Mouse (Mus musculus) liver, embryonic 13.5 days (tissue): Measurements from ENCODE around the gene Trp53tg5. TPM values are rescaled to one million over a fixed set of nuclear protein-coding genes. Genes with fewer than 3 reads are reported as not detected.

ENCODE experiments used
- ATAC-seq: fragments of 200-750 bp; cut with Nextera tagmentation; 2 replicates; pipeline ENCODE4 v1.8.0; 2017; ENCODE audit warnings: low read depth, mild to moderate bottlenecking, moderate number of reproducible peaks, moderate library complexity
- DNase-seq: peaks from one replicate; pipeline ENCODE4 v3.0.0; 2022
- H3K27ac ChIP-seq: fragments of 300-500 bp; sonication (generic); 2 replicates; pipeline ENCODE4 v1.5.1; 2015; ENCODE audit warnings: moderate library complexity, mild to moderate bottlenecking, inconsistent platforms
- H3K27me3 ChIP-seq: fragments of 300-500 bp; sonication (generic); 2 replicates; pipeline ENCODE4 v1.6.1; 2015; ENCODE audit warnings: mild to moderate bottlenecking, inconsistent platforms
- H3K36me3 ChIP-seq: fragments of 300-500 bp; sonication (generic); 2 replicates; pipeline ENCODE4 v1.6.1; 2015; ENCODE audit warnings: mild to moderate bottlenecking, inconsistent platforms
- H3K4me1 ChIP-seq: fragments of 300-500 bp; sonication (generic); replicated peaks from 2 replicates; pipeline ENCODE4 v1.6.1; 2015; ENCODE audit warnings: inconsistent platforms
- H3K4me2 ChIP-seq: fragments of 300-500 bp; sonication (generic); 2 replicates; pipeline ENCODE4 v1.6.1; 2015; ENCODE audit warnings: inconsistent platforms, mild to moderate bottlenecking, moderate library complexity
- H3K4me3 ChIP-seq: fragments of 300-500 bp; sonication (generic); replicated peaks from 2 replicates; pipeline ENCODE4 v1.5.1; 2015; ENCODE audit warnings: mild to moderate bottlenecking, inconsistent platforms
- H3K9ac ChIP-seq: fragments of 300-500 bp; sonication (generic); 2 replicates; pipeline ENCODE4 v1.6.1; 2015; ENCODE audit warnings: mild to moderate bottlenecking, inconsistent platforms
- H3K9me3 ChIP-seq: fragments of 300-500 bp; sonication (generic); replicated peaks from 2 replicates; pipeline ENCODE4 v1.6.1; 2016; ENCODE audit warnings: inconsistent platforms
- WGBS: fragments of 180-500 bp; shearing (Covaris S2); methylation state at CpG from one replicate; pipeline ENCODE4 v1.1.7; 2015; ENCODE audit not compliant: insufficient replicate concordance; 5-methylcytosine and 5-hydroxymethylcytosine counted together
- polyA plus RNA-seq: library from polyadenylated mRNA; unstranded; fragments of >200 nt; fragmentation: Nextera tagmentation; extraction: Ambion mirVana; gene quantifications from 2 replicates; pipeline ENCODE4 v1.2.1, GENCODE M21; 2015

Trp53tg5 gene
- polyA plus RNA-seq, 1 experiment from 2014 or later, result not detected

- WGBS, result 71% methylated on average over 1 of the region's 1 CpGs
- DNase-seq (no peak), ATAC-seq (no peak)
- no peak overlapping the region for H3K27ac ChIP-seq
- H3K36me3 ChIP-seq, result no peaks in the 10 kb centered on the region
- no peak overlapping the region for H3K9ac ChIP-seq
- no peaks in the 10 kb centered on the region; the same call in 1 of the 2 replicates for H3K4me1 ChIP-seq
- no peak overlapping the region for H3K4me2 ChIP-seq
- peaks cover 28% of the 10 kb centered on the region for H3K27me3 ChIP-seq
- no peak overlapping the region for H3K4me3 ChIP-seq
- no peaks in the 10 kb centered on the region for H3K9me3 ChIP-seq
Measured at GRCm38 (mm10) chr2:164448140-164448539, 25.4 kb downstream of the Trp53tg5 start.

- DNase-seq (no peak), ATAC-seq (no peak)
- Histone ChIP-seq H3K27me3 (peaks cover 46% of the 10 kb centered on the region), H3K9ac (no peak overlapping the region), H3K4me3 (no peak overlapping the region), H3K9me3 (no peaks in the 10 kb centered on the region), H3K36me3 (no peaks in the 10 kb centered on the region), H3K4me1 (peaks cover 2% of the 10 kb centered on the region; the same call in 1 of the 2 replicates), H3K4me2 (no peak overlapping the region), H3K27ac (no peak overlapping the region)
- WGBS, result 49% methylated on average over 3 of the region's 3 CpGs
Measured at GRCm38 (mm10) chr2:164446086-164446469, 27.4 kb downstream of the Trp53tg5 start.

DNA sequence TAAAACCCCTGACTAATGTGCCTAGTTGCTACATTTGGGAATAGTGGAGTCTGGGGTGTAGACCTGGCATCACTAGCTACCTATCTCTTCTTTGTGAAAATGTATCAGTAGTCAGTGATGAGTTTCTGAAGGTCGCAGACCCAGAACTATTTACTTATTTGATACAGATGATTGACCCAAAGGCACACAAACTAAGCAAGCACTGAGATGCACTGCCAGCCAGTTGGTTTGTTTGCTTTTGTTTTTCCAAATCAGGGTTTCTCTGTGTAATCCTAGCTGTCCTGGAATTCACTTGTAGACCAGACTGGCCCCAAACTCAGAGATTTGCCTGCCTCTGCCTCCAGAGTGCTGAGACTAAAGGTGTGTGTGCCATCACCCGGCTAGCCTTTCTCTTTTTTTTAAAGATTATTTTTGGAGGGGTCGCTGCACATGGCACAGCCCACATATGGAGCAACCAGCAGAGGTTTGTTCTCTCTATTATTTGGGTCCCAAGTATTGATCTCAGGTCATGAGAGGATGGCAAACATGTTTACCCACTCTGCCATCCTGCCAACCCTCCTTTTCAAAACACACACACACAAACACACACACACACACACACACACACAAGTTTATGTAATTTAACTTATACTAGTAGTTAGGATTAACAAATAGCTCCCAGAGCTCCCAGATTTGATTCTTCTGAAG is 28.0 kb downstream of the Trp53tg5 start:
- Histone ChIP-seq H3K27me3 (peaks cover 50% of the 10 kb centered on the region), H3K4me1 (peaks cover 5% of the 10 kb centered on the region), H3K9me3 (no peaks in the 10 kb centered on the region), H3K4me2 (no peak overlapping the region), H3K27ac (peak overlapping the region; percentile 29; the same call in 1 of the 2 replicates), H3K36me3 (no peaks in the 10 kb centered on the region), H3K4me3 (no peak overlapping the region), H3K9ac (no peak overlapping the region)
- DNase-seq (no peak), ATAC-seq (no peak)
- WGBS, result 55% methylated on average over 3 of the region's 3 CpGs

DNA sequence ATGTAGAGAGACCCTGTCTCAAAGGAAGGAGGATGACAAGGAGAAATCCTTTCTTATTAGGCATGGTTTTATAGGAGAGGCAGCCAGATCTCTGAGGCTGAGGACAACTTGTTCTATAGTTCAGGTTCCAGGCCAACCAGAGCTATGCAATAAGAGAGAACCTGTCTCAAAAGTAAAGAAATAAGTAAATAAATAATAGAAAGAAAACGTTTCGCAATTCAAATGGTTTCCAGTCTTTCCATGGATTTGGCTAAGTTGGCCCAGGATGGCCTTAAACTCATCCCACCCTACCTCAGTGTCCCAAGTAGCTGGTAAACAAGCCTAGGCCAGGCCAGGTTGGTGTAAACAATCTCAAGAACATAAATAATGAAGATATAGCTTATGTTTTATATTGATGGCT is 28.8 kb downstream of the Trp53tg5 start:
- H3K4me1 ChIP-seq, result peaks cover 10% of the 10 kb centered on the region
- ATAC-seq (no peak), DNase-seq (no peak)
- peaks cover 53% of the 10 kb centered on the region for H3K27me3 ChIP-seq
- 54% methylated on average over 2 of the region's 2 CpGs for WGBS
- H3K36me3 ChIP-seq, result no peaks in the 10 kb centered on the region
- no peak overlapping the region for H3K27ac ChIP-seq
- H3K4me2 ChIP-seq, result no peak overlapping the region
- no peak overlapping the region for H3K9ac ChIP-seq
- H3K9me3 ChIP-seq, result no peaks in the 10 kb centered on the region
- no peak overlapping the region for H3K4me3 ChIP-seq

DNA sequence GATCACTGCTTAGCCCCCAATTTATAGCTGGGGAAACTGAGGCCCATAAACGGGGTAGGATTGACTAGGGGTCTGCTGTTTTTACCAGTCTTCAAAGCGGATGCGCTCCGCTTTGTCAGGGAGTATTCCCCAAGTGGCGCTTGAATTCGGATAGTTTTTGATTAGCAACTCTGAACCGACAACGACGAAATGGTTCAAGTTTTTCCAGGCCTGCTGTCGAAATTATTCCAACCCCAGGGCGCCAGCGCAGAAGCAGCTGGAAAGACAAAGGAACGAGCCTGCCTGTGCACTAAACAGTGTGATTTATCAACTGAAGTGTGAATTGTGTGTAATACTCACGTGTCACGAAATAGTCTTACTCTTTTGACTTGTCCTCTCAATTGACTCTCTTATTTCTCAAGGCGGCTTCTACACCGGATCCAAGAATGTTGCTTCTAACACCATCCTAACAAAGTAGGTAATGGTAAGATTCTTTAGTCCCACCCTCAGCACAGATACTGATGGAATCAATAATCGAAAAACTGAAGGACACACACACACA is 30.0 kb downstream of the Trp53tg5 start, which contains the start of gene Sdc4:
TSS of gene Sdc4 (minus strand) at position 428 of the 541 bp plus-strand sequence.
- Histone ChIP-seq H3K4me3 (peak within 1 kb of the TSS; percentile 58), H3K9ac (peak within 1 kb of the TSS; percentile 68), H3K27me3 (peaks cover 53% of the 10 kb centered on the region), H3K36me3 (no peaks in the 10 kb centered on the region), H3K4me2 (peak within 1 kb of the TSS; percentile 45), H3K9me3 (no peaks in the 10 kb centered on the region), H3K27ac (peak within 1 kb of the TSS; percentile 13; the same call in 1 of the 2 replicates), H3K4me1 (peaks cover 17% of the 10 kb centered on the region)
- 12% methylated on average over 18 of the region's 18 CpGs for WGBS
- ATAC-seq, result no peak
- DNase-seq, result no peak

GRCm38 (mm10) chr2:164443051-164443437 is 30.5 kb downstream of the Trp53tg5 start:
- DNase-seq, result peak; percentile 15
- 2% methylated on average over 26 of the region's 26 CpGs for WGBS
- peak overlapping the region; percentile 13; the same call in 1 of the 2 replicates for H3K27ac ChIP-seq

DNA sequence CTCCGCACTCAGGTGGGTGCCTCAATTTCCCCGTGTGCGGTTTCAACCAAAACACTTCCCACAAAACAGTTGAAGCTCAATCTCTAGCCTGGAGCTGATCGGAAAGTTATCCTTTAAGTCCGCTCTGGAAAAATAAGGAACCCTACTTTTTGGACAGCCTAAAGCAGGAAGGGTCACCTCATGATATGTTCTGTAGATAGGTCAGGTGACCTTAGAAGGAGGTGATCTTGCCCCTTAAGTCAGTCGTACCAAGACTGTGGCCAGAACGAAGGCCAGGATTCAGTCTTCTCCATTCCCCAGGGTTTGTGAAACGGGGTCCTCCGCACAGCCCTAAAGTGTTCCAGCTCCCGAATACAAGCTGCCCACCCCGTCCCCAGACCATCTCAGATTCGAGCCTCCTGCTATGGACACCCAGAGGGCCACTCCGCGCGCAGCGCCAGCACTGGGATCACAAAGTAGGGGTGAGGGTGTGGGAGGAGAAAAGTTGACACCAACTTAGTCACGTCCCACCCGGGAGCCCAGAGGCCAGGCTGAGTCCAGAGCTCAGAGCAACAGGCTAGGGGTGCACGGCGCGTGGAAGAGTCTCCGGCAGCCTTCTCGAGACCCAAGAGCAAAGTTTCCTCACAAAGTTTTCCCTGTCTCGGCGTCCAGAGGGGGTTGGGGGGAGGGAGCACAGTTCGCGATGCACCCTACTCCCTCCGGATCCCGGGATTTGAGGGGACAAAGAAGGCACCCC is 31.0 kb downstream of the Trp53tg5 start:
- 4% methylated on average over 29 of the region's 29 CpGs for WGBS
- H3K4me1 ChIP-seq, result peaks cover 17% of the 10 kb centered on the region
- DNase-seq (no peak), ATAC-seq (no peak)
- H3K36me3 ChIP-seq, result no peaks in the 10 kb centered on the region
- peak overlapping the region; percentile 45 for H3K4me2 ChIP-seq
- H3K27me3 ChIP-seq, result peaks cover 53% of the 10 kb centered on the region
- peak overlapping the region; percentile 68 for H3K9ac ChIP-seq
- H3K27ac ChIP-seq, result 0 out of 2 replicates have a peak overlapping the region, but pooled peaks have one; percentile 13
- peak overlapping the region; percentile 58 for H3K4me3 ChIP-seq
- H3K9me3 ChIP-seq, result no peaks in the 10 kb centered on the region

More at GRCm38 (mm10) chr2:164443051-164443437, 30.5 kb downstream of the Trp53tg5 start:
- Histone ChIP-seq H3K27me3 (peaks cover 53% of the 10 kb centered on the region), H3K36me3 (no peaks in the 10 kb centered on the region), H3K9me3 (no peaks in the 10 kb centered on the region), H3K9ac (peak overlapping the region; percentile 68), H3K4me1 (peaks cover 17% of the 10 kb centered on the region), H3K4me2 (peak overlapping the region; percentile 45), H3K4me3 (peak overlapping the region; percentile 58)
- ATAC-seq, result peak; percentile 78

DNA sequence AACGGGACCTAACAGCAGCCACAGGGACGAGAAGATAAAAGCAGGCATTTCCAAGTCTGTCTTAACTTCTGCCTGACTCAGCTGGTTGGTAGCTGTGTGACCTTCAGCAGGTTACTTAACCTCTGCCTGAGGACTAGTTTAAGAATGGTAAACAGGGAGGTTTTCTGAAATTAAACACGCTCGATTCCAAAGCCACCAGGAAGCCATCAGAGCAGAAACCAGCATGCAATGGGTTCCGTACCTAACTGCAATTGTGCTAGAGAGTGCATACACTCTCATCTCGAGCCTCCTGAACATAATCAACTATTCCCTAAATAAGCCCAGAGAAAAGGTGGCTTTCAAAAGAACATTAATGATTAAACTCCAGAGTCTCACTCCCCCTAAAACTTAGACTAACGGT is 31.8 kb downstream of the Trp53tg5 start:
- DNase-seq, result no peak
- H3K27ac ChIP-seq, result no peak overlapping the region
- H3K4me1 ChIP-seq, result peaks cover 19% of the 10 kb centered on the region
- H3K4me3 ChIP-seq, result peak overlapping the region; percentile 58
- WGBS, result 23% methylated on average over 7 of the region's 7 CpGs
- no peaks in the 10 kb centered on the region for H3K9me3 ChIP-seq
- H3K9ac ChIP-seq, result peak overlapping the region; percentile 68; the same call in 1 of the 2 replicates
- peaks cover 58% of the 10 kb centered on the region for H3K27me3 ChIP-seq
- peak overlapping the region; percentile 45 for H3K4me2 ChIP-seq
- ATAC-seq, result no peak
- no peaks in the 10 kb centered on the region for H3K36me3 ChIP-seq

DNA sequence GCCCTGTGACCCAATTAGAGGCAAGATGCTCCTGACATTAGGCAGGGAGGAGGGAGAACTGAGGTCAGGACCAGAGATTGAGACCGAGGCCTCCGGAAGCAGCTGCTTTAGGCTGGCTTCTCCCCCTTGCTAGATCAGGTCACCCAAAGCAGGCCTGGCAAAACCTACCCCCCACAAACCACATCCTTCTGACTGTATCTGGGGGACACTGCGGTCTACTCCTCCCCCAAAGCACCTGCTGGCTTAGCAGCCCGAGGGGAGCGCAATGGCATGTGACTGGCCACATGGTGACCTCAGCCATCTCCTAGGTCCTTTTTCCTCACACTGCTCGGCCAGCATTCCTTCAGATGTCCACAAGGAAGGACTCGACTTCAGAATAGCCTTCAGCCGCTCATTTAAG is 32.4 kb downstream of the Trp53tg5 start:
- Histone ChIP-seq H3K9me3 (no peaks in the 10 kb centered on the region), H3K27me3 (peaks cover 61% of the 10 kb centered on the region), H3K4me3 (peak overlapping the region; percentile 58), H3K27ac (no peak overlapping the region), H3K4me1 (peaks cover 20% of the 10 kb centered on the region), H3K36me3 (no peaks in the 10 kb centered on the region), H3K4me2 (peak overlapping the region; percentile 45), H3K9ac (peak overlapping the region; percentile 68; the same call in 1 of the 2 replicates)
- DNase-seq (no peak), ATAC-seq (no peak)
- 8% methylated on average over 8 of the region's 8 CpGs for WGBS

DNA sequence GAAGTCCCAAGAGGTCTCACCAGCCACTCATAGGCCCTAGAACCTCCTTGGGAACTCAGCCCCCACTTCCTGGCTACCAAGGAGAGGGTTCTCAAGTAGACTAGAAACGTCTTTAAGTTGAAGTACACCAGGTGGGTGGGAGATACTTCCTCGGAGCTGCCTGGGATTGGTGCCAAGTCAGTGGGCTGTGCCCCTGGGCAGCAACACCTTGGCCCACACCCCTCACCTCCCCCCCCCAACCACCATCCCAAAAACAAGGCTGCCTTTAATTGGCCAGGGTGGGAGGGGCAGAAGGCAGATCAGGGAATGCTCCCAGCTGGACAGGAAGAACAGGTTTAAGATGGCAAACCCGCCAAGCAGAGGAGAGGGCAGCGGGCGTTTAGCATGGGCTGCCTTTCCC is 33.2 kb downstream of the Trp53tg5 start:
- H3K27ac ChIP-seq, result no peak overlapping the region
- no peaks in the 10 kb centered on the region for H3K36me3 ChIP-seq
- peaks cover 60% of the 10 kb centered on the region for H3K27me3 ChIP-seq
- no peak overlapping the region for H3K9ac ChIP-seq
- H3K4me3 ChIP-seq, result no peak overlapping the region
- no peaks in the 10 kb centered on the region for H3K9me3 ChIP-seq
- ATAC-seq, result no peak
- WGBS, result 51% methylated on average over 5 of the region's 5 CpGs
- H3K4me1 ChIP-seq, result peaks cover 29% of the 10 kb centered on the region
- H3K4me2 ChIP-seq, result peak overlapping the region; percentile 45
- DNase-seq, result no peak

- H3K4me3 ChIP-seq, result no peak overlapping the region
- 43% methylated on average over 3 of the region's 3 CpGs for WGBS
Measured at GRCm38 (mm10) chr2:164439001-164439421, 34.5 kb downstream of the Trp53tg5 start.

More at GRCm38 (mm10) chr2:164439001-164439421, 34.5 kb downstream of the Trp53tg5 start:
- no peaks in the 10 kb centered on the region for H3K36me3 ChIP-seq
- H3K4me1 ChIP-seq, result peaks cover 40% of the 10 kb centered on the region
- no peaks in the 10 kb centered on the region for H3K9me3 ChIP-seq
- H3K27me3 ChIP-seq, result peaks cover 53% of the 10 kb centered on the region
- H3K4me2 ChIP-seq, result peak overlapping the region; percentile 45
- H3K9ac ChIP-seq, result no peak overlapping the region
- ATAC-seq, result no peak
- H3K27ac ChIP-seq, result no peak overlapping the region
- no peak for DNase-seq
